Mouse (Mus musculus) gastrocnemius, postnatal 36 days (tissue): ENCODE results near the gene Tmem178b. TPM values are rescaled to one million over a fixed set of nuclear protein-coding genes. Genes with fewer than 3 reads are reported as not detected.

Experiments used
- DNase-seq, 2 experiments: peaks; one replicate each; pipeline ENCODE4 v3.0.0; 2022
- intact Hi-C: fragments of 180-260 bp; cut with DNase I; formaldehyde crosslinking; loops from one replicate; pipeline ENCODE4 v1.15.1; 2025
- total RNA-seq, 2 experiments: library from RNA; stranded (reverse); gene quantifications; 2 replicates each; pipeline ENCODE4 v1.2.3; 2021

Tmem178b gene
- total RNA-seq, 2 experiments from 2014 or later = 2.2 to 2.3 TPM

DNA sequence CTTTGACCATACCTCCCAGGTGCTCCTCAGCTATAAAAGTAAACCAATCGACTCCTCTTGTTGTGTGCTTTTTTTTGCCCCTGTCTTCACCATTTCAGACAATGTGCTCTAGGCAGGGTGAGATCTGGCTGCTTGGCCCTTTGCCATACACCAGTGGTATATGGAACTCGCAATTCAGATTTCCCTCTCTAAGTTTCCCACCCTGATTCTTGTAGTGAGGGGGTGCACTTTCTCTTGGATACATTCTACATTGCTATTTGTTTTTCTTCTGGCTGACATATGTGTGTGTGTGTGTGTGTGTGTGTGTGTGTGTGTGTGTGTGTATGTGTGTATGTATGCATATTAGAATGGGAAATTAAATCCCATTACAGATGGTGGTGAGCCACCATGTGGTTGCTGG is 191.3 kb downstream of the Tmem178b start:
- DNase-seq = no peak
- intact Hi-C loops = no loop called here

- DNase-seq = no peak
- intact Hi-C loops = no loop called here
Measured at GRCm38 (mm10) chr6:40068467-40068866, 195.4 kb downstream of the Tmem178b start.

GRCm38 (mm10) chr6:40071007-40071406 is 197.9 kb downstream of the Tmem178b start:
- intact Hi-C loops = no loop called here
- no peak for DNase-seq

- DNase-seq = no peak
- intact Hi-C loops = no loop called here
Measured at GRCm38 (mm10) chr6:40076089-40076488, 203.0 kb downstream of the Tmem178b start.

DNA sequence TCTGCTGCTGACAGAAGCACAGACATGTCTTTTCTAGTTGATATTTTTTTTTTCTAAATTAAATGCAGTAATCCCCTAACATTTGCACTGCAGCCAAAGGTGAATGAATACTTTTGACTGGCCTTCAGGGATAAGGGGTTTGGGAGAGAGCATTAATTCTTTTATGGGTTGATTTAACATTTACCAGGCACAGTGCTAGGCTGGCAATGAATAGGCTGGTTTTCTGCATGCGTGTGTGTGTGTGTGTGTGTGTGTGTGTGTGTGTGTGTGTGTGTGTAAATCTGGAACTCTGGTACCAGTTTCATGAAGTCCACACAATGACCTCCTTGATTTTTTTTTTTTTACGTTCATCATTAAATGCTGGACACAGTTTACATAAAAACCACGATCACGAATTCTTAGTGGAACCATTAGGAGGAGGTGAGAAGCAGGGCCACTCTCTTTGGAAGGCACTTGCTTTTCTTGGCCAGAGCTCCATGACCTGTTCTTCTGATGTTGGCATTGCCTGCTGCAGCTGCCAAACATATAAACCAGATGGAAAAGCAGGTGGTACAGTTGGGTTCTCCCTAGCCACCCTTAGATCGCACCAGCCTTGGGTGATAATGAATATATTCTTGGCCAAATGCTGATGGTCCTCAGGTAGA is 203.7 kb downstream of the Tmem178b start:
- DNase-seq = no peak
- intact Hi-C loops = no loop called here

DNA sequence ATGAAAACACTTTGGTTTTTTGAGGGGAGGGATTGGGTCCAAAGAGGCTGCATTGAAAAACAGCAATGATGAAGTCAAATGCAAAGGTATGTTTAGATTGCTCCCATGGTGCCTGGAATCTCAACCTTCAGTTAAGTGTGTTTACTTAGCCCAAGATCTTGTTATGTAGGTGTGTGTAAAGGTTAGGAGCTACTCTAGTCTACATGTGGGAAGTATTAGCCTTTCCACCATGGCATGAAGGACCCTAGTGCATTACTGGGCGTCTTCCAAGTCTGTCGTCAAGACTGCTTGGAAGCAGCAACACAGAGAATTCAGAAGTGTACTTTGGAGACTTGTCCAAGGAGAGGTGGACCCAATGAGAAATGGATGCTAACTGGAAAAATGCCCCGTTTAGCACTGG is 205.3 kb downstream of the Tmem178b start:
- no peak for DNase-seq
- intact Hi-C loops = no loop called here

GRCm38 (mm10) chr6:40083726-40084125 is 210.7 kb downstream of the Tmem178b start:
- no peak for DNase-seq
- intact Hi-C loops = no loop called here

DNA sequence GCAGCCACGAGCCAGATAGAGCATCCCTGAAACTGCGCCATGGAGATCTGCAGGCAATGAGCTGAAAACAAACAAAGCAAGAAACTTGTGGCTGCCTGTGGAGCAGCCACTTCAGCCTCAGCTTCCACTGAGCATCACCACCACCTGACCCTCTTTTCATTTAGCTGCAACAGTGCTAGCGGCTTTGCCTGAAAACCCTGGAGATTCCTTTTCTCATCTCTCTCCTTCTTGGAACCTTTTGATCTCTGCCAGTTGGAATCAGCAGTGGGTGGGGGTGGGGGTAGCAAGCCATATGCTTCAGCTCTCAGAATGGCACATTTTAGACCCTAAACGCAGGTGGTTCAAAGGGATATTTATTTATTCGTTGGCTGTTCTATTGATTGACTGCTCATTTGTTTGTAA is 218.2 kb downstream of the Tmem178b start:
- intact Hi-C loops = no loop called here
- DNase-seq = no peak

GRCm38 (mm10) chr6:40098498-40098897 is 225.4 kb downstream of the Tmem178b start:
- DNase-seq = no peak
- intact Hi-C loops = no loop called here

DNA sequence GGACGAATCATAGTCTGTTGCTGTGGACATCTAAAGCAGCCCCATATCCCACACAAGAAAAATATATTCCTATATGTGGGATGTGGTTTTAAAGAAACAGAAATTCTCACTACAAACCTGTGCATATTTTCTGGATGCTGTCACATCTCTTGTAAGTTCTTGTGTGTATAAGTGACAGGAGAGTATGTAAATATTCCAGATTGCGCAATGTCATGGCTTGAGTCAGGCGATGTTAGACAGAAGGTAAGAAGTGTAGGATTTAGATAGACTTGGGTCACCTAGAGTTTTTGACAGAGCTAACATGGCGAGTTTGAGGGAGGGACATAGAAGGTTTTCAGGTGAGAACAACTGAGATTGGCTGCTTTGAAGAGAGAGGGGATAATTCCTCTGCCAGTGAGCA is 228.7 kb downstream of the Tmem178b start:
- intact Hi-C loops = no loop called here
- no peak for DNase-seq

DNA sequence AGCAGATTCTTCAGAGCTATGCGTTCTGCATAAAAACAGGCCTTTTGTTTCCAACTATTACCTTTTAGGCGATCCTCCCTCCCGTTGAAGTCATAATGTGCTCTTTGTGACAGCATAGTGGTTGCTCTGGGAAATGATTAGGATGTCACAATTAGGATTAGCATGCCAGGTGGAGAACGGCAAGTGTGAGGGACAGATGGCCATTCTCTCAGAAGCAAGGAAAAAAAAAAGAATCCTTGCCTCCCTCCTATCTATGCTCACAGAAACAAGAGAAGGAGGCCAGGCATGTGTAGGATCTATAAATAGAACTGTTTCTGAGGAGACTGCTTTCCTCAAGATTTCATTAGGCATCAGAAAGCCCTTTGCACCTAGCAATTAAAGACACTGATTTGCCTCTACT is 229.8 kb downstream of the Tmem178b start:
- no peak for DNase-seq
- intact Hi-C loops = no loop called here

GRCm38 (mm10) chr6:40110029-40110428 is 237.0 kb downstream of the Tmem178b start:
- no peak for DNase-seq
- intact Hi-C loops = no loop called here

- intact Hi-C loops = no loop called here
- DNase-seq = no peak
Measured at GRCm38 (mm10) chr6:40110729-40111128, 237.7 kb downstream of the Tmem178b start.

DNA sequence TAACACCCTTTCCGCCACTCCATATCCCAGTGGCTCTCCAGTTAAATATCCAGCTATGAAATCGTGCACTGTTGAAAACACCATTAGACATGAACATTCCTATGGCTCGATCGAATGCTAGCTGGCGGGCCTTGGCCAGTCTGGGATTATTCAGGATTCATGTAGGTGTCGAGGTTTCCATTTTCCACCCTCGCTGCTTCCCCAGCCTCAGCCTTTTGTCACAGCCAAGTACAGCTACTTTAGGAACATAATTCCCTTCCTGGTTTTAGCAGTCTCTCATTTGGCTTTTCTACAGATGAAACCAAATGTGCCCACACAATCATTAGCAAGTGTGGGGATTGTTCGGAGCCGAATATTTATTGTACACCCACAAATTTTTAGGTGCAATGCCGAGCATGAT is 239.4 kb downstream of the Tmem178b start:
- intact Hi-C loops = no loop called here

GRCm38 (mm10) chr6:40116225-40116624 is 243.2 kb downstream of the Tmem178b start:
- DNase-seq = no peak
- intact Hi-C loops = no loop called here

More for the DNA sequence above, 239.4 kb downstream of the Tmem178b start:
- no peak for DNase-seq

GRCm38 (mm10) chr6:40120176-40120575 is 247.1 kb downstream of the Tmem178b start:
- intact Hi-C loops = no loop called here
- no peak for DNase-seq

DNA sequence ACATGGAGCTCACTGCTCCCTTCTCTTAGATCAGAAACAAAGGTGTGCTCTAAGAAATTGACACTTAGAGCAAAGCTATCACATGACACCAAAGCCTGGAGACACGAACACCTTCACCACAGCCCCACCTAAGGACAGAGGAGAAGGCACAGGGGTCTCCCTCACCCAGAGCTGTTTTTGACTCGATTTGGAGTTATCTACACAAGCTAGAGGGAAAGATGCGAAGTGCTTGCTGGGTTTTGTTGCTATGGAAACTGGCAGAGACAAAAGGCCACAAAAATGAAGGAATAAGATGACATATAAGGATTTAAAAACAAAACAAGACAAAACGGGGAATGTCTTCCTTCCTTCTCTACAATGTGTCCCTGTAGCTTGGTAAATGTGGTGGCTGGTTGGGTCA is 248.4 kb downstream of the Tmem178b start:
- no peak for DNase-seq
- intact Hi-C loops = no loop called here

GRCm38 (mm10) chr6:40123070-40123690 is 250.1 kb downstream of the Tmem178b start:
- DNase-seq = peak in 1 of 2 experiments; percentile 20
- intact Hi-C loops = no loop called here

DNA sequence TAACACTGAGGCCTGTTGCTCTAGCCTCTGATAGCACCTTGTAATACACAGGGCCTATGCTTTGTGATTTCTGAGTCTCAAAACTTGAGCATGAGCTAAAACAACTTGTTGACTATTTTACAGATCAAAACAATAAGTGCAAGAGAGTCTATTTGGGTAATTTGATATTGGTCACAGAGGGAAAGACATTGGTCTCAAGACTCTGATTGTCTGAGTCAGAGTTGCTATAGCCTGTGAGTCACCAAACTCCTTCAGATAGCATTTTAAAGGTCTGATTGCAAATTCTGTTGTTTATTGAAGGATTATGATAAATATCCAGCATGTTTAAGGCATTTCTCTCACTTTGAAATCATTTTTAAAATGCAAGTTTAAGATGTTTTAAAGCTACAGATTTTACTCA is 250.9 kb downstream of the Tmem178b start:
- DNase-seq = no peak
- intact Hi-C loops = no loop called here

DNA sequence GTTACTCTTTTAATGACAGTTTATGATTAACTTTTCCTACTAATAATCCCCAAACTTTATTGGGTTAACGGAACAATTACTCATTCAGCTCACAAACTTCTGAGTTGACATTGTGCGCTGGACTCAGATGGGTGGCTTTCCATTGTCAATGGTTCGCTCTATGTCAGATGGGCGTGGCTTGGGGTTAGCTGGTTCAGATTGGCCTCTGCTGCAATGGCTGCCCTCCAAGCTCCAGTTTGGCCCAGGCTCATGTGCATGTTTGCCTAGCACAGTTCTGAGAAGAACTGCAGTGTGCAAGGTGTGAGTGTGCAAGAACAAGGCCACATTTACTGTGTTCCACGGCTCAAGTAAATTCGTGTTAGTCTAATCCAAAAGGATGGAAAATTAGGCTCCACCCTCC is 255.6 kb downstream of the Tmem178b start:
- intact Hi-C loops = no loop called here
- DNase-seq = no peak

DNA sequence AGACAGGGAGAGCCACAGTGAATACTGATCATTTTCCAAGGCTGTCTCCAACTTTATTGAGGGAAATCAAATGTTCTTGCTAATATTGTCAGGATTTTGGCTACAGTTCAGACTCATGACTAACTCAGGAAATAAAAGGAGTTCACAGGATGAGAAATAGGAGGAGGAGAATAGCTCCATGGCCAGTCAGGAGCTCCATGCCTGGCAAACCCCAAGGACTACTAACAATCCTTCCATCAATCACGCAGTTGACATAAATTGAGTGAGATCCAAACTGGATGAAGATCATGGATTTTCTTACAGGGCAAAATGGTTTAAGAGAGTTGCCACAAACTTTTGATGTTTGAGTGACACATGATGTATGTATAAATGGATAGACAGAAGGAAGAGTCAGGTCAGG is 258.9 kb downstream of the Tmem178b start:
- no peak for DNase-seq
- intact Hi-C loops = no loop called here

- intact Hi-C loops = no loop called here
- DNase-seq = no peak
Measured at GRCm38 (mm10) chr6:40133436-40133835, 260.4 kb downstream of the Tmem178b start.

DNA sequence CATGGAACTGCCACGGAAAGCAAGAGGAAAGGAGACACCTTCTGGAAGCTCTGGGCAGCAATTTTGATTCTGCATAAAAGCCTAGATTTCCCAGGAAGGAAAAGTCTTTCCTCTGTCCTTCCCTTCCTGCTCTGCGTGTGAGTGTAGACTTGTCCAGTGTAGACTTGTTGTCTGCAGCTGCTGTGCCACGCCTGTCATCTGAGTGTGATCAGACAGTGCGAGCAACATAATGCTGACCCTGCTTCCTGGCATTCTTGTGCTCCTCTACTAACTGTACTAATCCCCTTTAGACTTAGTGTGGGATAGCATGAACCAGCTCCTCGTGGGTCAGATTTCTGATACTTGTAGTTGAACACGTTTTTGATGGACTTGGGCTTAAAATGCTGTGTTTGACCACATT is 262.6 kb downstream of the Tmem178b start:
- intact Hi-C loops = no loop called here
- no peak for DNase-seq
